In genomic region chr7:143386632-143387031, GRCm38 (mm10) we compare ENCODE assay signal across 19 mouse cellular contexts.
DNase-seq lines count a peak whose midpoint lies in the region; ATAC-seq lines count a peak whose summit lies in the region.
"Had no signal": no experiment of that assay in that cellular context is flagged by ENCODE, and none has a peak within 500 bp of the region (broad histone marks: within the 10 kb centered on the region; RNA-seq: fewer than 3 reads in every experiment).

No protein-coding gene starts in this region.

- intact Hi-C loops in heart, postnatal 36 days (cut with DNase I), result no loop called here

- no peak overlapping the region for H3K4me3 ChIP-seq in heart, embryonic 11.5 days (ENCODE audit: low read depth, low read length)
- no peak overlapping the region for H3K4me3 ChIP-seq in hindbrain, embryonic 10.5 days
- H3K4me3 ChIP-seq in hindbrain, embryonic 16.5 days (ENCODE audit: low read length), result no peak overlapping the region
- no peak overlapping the region for H3K4me3 ChIP-seq in neural tube, embryonic 15.5 days (replicated peaks)
- H3K4me3 ChIP-seq: embryonic facial prominence, embryonic 13.5 days; hindbrain, embryonic 15.5 days; megakaryocyte, embryonic 14.5 days had no signal

- no peak for ATAC-seq in heart, embryonic 11.5 days (replicated peaks; ENCODE audit: insufficient number of reproducible peaks, low FRiP score, low TSS enrichment)
- ATAC-seq in hindbrain, embryonic 16.5 days, result no peak
- ATAC-seq in neural tube, embryonic 15.5 days (ENCODE audit: low FRiP score), result no peak
- ATAC-seq: forebrain, postnatal 0 days had no signal

- 0 out of 2 replicates have a peak overlapping the region, but pooled peaks have one; percentile 32 for H3K27ac ChIP-seq in heart, embryonic 11.5 days (ENCODE audit: low read depth, low read length)
- peak overlapping the region; percentile 17 for H3K27ac ChIP-seq in hindbrain, embryonic 10.5 days
- no peak overlapping the region for H3K27ac ChIP-seq in hindbrain, embryonic 16.5 days (ENCODE audit: low read depth, low read length)
- no peak overlapping the region for H3K27ac ChIP-seq in neural tube, embryonic 15.5 days (replicated peaks)
- H3K27ac ChIP-seq: embryonic facial prominence, embryonic 13.5 days; hindbrain, embryonic 15.5 days had no signal

- H3K4me2 ChIP-seq in heart, embryonic 11.5 days, result no peak overlapping the region
- no peak overlapping the region for H3K4me2 ChIP-seq in hindbrain, embryonic 16.5 days (ENCODE audit: low read length)
- no peak overlapping the region for H3K4me2 ChIP-seq in neural tube, embryonic 15.5 days
- H3K4me2 ChIP-seq: embryonic facial prominence, embryonic 13.5 days; hindbrain, embryonic 15.5 days; liver, embryonic 11.5 days had no signal

- no peaks in the 10 kb centered on the region for H3K27me3 ChIP-seq in heart, embryonic 11.5 days (ENCODE audit: control insufficient read depth, insufficient read depth, low read length)
- peaks cover 6% of the 10 kb centered on the region; the same call in 1 of the 2 replicates for H3K27me3 ChIP-seq in hindbrain, embryonic 10.5 days (ENCODE audit: insufficient read depth, poor library complexity, severe bottlenecking)
- no peaks in the 10 kb centered on the region for H3K27me3 ChIP-seq in hindbrain, embryonic 16.5 days (replicated peaks; ENCODE audit: control insufficient read depth, insufficient read depth, low read length)
- H3K27me3 ChIP-seq in neural tube, embryonic 15.5 days (replicated peaks), result no peaks in the 10 kb centered on the region
- H3K27me3 ChIP-seq: embryonic facial prominence, embryonic 13.5 days; hindbrain, embryonic 15.5 days had no signal

- 21% methylated on average over 1 of the region's 1 CpGs for WGBS in heart, embryonic 11.5 days (ENCODE audit: insufficient replicate concordance)
- WGBS in hindbrain, embryonic 10.5 days, result 26% methylated on average over 1 of the region's 1 CpGs
- 9% methylated on average over 1 of the region's 1 CpGs for WGBS in hindbrain, embryonic 16.5 days
- WGBS in neural tube, embryonic 15.5 days, result 3% methylated on average over 1 of the region's 1 CpGs

- no peaks in the 10 kb centered on the region for H3K36me3 ChIP-seq in heart, embryonic 11.5 days (ENCODE audit: control insufficient read depth, insufficient read depth, low read length)
- no peaks in the 10 kb centered on the region for H3K36me3 ChIP-seq in hindbrain, embryonic 10.5 days
- no peaks in the 10 kb centered on the region for H3K36me3 ChIP-seq in hindbrain, embryonic 16.5 days (ENCODE audit: control insufficient read depth, insufficient read depth, low read length)
- H3K36me3 ChIP-seq in neural tube, embryonic 15.5 days, result no peaks in the 10 kb centered on the region
- H3K36me3 ChIP-seq: embryonic facial prominence, embryonic 13.5 days; hindbrain, embryonic 15.5 days had no signal

- no peaks in the 10 kb centered on the region for H3K9me3 ChIP-seq in heart, embryonic 11.5 days (replicated peaks; ENCODE audit: control insufficient read depth, low read length)
- no peaks in the 10 kb centered on the region for H3K9me3 ChIP-seq in hindbrain, embryonic 10.5 days
- no peaks in the 10 kb centered on the region for H3K9me3 ChIP-seq in hindbrain, embryonic 16.5 days (ENCODE audit: control insufficient read depth, low read length)
- no peaks in the 10 kb centered on the region for H3K9me3 ChIP-seq in neural tube, embryonic 15.5 days (replicated peaks)
- H3K9me3 ChIP-seq: embryonic facial prominence, embryonic 13.5 days; hindbrain, embryonic 15.5 days; megakaryocyte, embryonic 14.5 days had no signal

- no peak overlapping the region for H3K9ac ChIP-seq in heart, embryonic 11.5 days (ENCODE audit: low read depth, low read length)
- no peak overlapping the region for H3K9ac ChIP-seq in hindbrain, embryonic 16.5 days (ENCODE audit: low read depth, low read length)
- H3K9ac ChIP-seq in neural tube, embryonic 15.5 days (replicated peaks), result no peak overlapping the region
- H3K9ac ChIP-seq: embryonic facial prominence, embryonic 13.5 days; forebrain, postnatal 0 days; hindbrain, embryonic 15.5 days had no signal

- H3K4me1 ChIP-seq in heart, embryonic 11.5 days (ENCODE audit: control insufficient read depth, insufficient read depth, low read length), result peaks cover 33% of the 10 kb centered on the region
- peaks cover 39% of the 10 kb centered on the region for H3K4me1 ChIP-seq in hindbrain, embryonic 10.5 days (replicated peaks)
- peaks cover 19% of the 10 kb centered on the region for H3K4me1 ChIP-seq in hindbrain, embryonic 16.5 days (ENCODE audit: control insufficient read depth, insufficient read depth, low read depth, low read length)
- peaks cover 25% of the 10 kb centered on the region for H3K4me1 ChIP-seq in neural tube, embryonic 15.5 days
- H3K4me1 ChIP-seq: megakaryocyte, embryonic 14.5 days had no signal

- no peak for DNase-seq in heart, postnatal 36 days
- DNase-seq in hindbrain, embryonic 10.5 days (ENCODE audit: low spot score), result peak; percentile 33
- peak; percentile 30 for DNase-seq in neural tube, embryonic 10.5 days (ENCODE audit: extremely low spot score, low spot score)
- no peak for DNase-seq in urinary bladder, postnatal 36 days (ENCODE audit: low spot score in 2 of 2)
- DNase-seq: adrenal gland, postnatal 36 days; cerebellum, adult 2 months; forebrain, postnatal 0 days; gastrocnemius, postnatal 36 days; kidney, adult 11 months; lung, adult 18-20 months; lung, postnatal 14 days; thymus, postnatal 25 days had no signal

Comparison
In these comparisons a context has a peak if more than half of its experiments do, and no peak if none do; other contexts are left out.
1. H3K27ac ChIP-seq: peak in heart, embryonic 11.5 days (single experiment) and hindbrain, embryonic 10.5 days (single experiment); none in hindbrain, embryonic 16.5 days (single experiment) and neural tube, embryonic 15.5 days (single experiment).
2. DNase-seq: peak in hindbrain, embryonic 10.5 days (single experiment) and neural tube, embryonic 10.5 days (single experiment); none in heart, postnatal 36 days (0 of 2) and urinary bladder, postnatal 36 days (0 of 2).